Mouse (Mus musculus) ES-Bruce4 (cell line): Measurements from ENCODE around the gene Slc18a2. TPM values are rescaled to one million over a fixed set of nuclear protein-coding genes. Genes with fewer than 3 reads are reported as not detected.

Source experiments
- H3K27ac ChIP-seq: 2 replicates; pipeline ENCODE4 v1.5.1; 2012; ENCODE audit warnings: low read length, inconsistent platforms; ENCODE audit not compliant: insufficient read depth
- H3K27me3 ChIP-seq: 2 replicates; pipeline ENCODE4 v1.6.1; 2012; ENCODE audit warnings: mild to moderate bottlenecking, low read length, inconsistent platforms; ENCODE audit not compliant: control insufficient read depth, poor library complexity, insufficient read depth, severe bottlenecking
- H3K36me3 ChIP-seq: 2 replicates; pipeline ENCODE4 v1.6.1; 2012; ENCODE audit warnings: inconsistent platforms, mild to moderate bottlenecking, low read length, moderate library complexity; ENCODE audit not compliant: control insufficient read depth, poor library complexity, insufficient read depth, severe bottlenecking
- H3K4me1 ChIP-seq: one replicate; pipeline ENCODE4 v1.8.1; 2011; ENCODE audit warnings: low read length; ENCODE audit not compliant: control insufficient read depth, insufficient read depth
- H3K4me3 ChIP-seq: 2 replicates; pipeline ENCODE4 v1.5.1; 2011; ENCODE audit warnings: low read depth, mild to moderate bottlenecking, low read length
- H3K9ac ChIP-seq: 2 replicates; pipeline ENCODE4 v1.6.1; 2012; ENCODE audit warnings: low read depth, mild to moderate bottlenecking, inconsistent platforms; ENCODE audit not compliant: poor library complexity, severe bottlenecking
- H3K9me3 ChIP-seq: replicated peaks from 2 replicates; pipeline ENCODE4 v1.6.1; 2012; ENCODE audit warnings: mild to moderate bottlenecking, low read length, inconsistent platforms; ENCODE audit not compliant: control insufficient read depth, poor library complexity, insufficient read depth, severe bottlenecking
- CTCF ChIP-seq: IDR thresholded peaks from one replicate; pipeline ENCODE4 v1.8.1; 2011; ENCODE audit warnings: low read depth, low read length
- EP300 ChIP-seq: IDR thresholded peaks from 2 replicates; pipeline ENCODE4 v1.6.1; 2011; ENCODE audit warnings: low read depth, low read length; ENCODE audit not compliant: insufficient read depth
- POLR2A ChIP-seq: IDR thresholded peaks from one replicate; pipeline ENCODE4 v1.8.1; 2011; ENCODE audit warnings: low read length; ENCODE audit not compliant: insufficient read depth
- polyA plus RNA-seq: library from polyadenylated mRNA; stranded (reverse); fragments of >200 nt; gene quantifications from 2 replicates; pipeline ENCODE4 v1.2.4, GENCODE M21; 2011; ENCODE audit warnings: low read depth; ENCODE audit not compliant: missing spikeins, insufficient read depth, insufficient read length

Slc18a2 gene
- polyA plus RNA-seq, 1 experiment, result not detected

- H3K4me3 ChIP-seq, result no peak overlapping the region
- TF ChIP-seq POLR2A (no peak), EP300 (no peak), CTCF (no peak)
- no peaks in the 10 kb centered on the region for H3K9me3 ChIP-seq
Measured at GRCm38 (mm10) chr19:59235001-59235400, 25.7 kb upstream of the Slc18a2 start.

DNA sequence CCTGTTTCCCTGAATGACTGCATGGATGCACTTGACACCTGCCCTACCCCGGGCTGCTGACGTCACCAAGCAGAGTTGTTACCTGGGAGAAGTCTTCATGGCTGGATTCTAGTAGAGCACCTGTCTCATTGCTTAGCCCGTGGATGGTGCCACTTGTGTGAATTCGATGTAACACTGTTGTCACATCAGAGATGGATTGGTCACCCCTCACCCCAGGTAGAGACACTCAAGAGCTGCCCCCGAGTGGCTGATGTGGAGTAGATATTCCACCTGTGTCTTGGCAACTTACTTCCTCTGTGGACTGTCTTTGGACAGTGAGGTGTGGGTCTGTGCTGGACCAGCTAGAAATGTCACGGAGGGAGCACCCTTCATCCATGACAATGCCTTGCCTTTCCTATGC, 24.6 kb upstream of the Slc18a2 start:
- no peaks in the 10 kb centered on the region for H3K36me3 ChIP-seq
- H3K27me3 ChIP-seq, result no peaks in the 10 kb centered on the region
- H3K27ac ChIP-seq, result no peak overlapping the region
- H3K9ac ChIP-seq, result no peak overlapping the region
- H3K4me1 ChIP-seq, result peaks cover 4% of the 10 kb centered on the region
- H3K9me3 ChIP-seq, result no peaks in the 10 kb centered on the region
- H3K4me3 ChIP-seq, result no peak overlapping the region
- no peak for TF ChIP-seq POLR2A
- TF ChIP-seq CTCF, result no peak
- TF ChIP-seq EP300, result no peak

More at GRCm38 (mm10) chr19:59235001-59235400, 25.7 kb upstream of the Slc18a2 start:
- no peak overlapping the region for H3K27ac ChIP-seq
- no peaks in the 10 kb centered on the region for H3K27me3 ChIP-seq
- peaks cover 4% of the 10 kb centered on the region for H3K4me1 ChIP-seq
- H3K9ac ChIP-seq, result no peak overlapping the region
- H3K36me3 ChIP-seq, result no peaks in the 10 kb centered on the region

DNA sequence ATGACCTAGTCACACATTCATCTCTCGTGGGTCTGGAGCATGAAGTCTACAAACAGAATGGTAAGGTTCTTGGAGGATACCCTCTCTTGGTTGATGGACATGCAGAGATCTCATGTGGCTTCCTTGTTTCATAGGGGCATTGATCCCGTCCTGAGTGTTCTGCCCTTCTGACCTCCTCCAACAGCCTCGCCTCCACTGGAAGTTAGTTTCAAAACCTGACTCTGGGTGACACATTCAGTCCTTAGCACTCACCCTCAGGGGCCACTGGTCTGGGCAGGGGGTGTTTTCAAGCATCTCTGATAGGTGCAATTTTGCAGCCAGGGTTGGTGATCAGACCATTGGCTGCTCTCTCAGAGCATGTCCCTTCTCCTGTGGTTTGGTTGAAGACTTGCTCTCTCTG, 22.1 kb upstream of the Slc18a2 start:
- H3K9me3 ChIP-seq, result no peaks in the 10 kb centered on the region
- TF ChIP-seq POLR2A, result no peak
- no peak for TF ChIP-seq CTCF
- TF ChIP-seq EP300, result no peak

GRCm38 (mm10) chr19:59239124-59239817, 21.4 kb upstream of the Slc18a2 start:
- H3K36me3 ChIP-seq, result no peaks in the 10 kb centered on the region
- peak; percentile 100 for TF ChIP-seq CTCF
- 0 out of 2 replicates have a peak, but pooled peaks have one; percentile 21 for TF ChIP-seq EP300
- no peak for TF ChIP-seq POLR2A
- H3K9me3 ChIP-seq, result no peaks in the 10 kb centered on the region
- H3K27me3 ChIP-seq, result no peaks in the 10 kb centered on the region
- H3K9ac ChIP-seq, result no peak overlapping the region
- no peak overlapping the region for H3K4me3 ChIP-seq
- no peak overlapping the region for H3K27ac ChIP-seq
- peaks cover 4% of the 10 kb centered on the region for H3K4me1 ChIP-seq

More for the DNA sequence above, 22.1 kb upstream of the Slc18a2 start:
- H3K4me3 ChIP-seq, result no peak overlapping the region
- no peaks in the 10 kb centered on the region for H3K36me3 ChIP-seq
- H3K27me3 ChIP-seq, result no peaks in the 10 kb centered on the region
- no peak overlapping the region for H3K9ac ChIP-seq
- no peak overlapping the region for H3K27ac ChIP-seq
- peaks cover 4% of the 10 kb centered on the region for H3K4me1 ChIP-seq

GRCm38 (mm10) chr19:59241987-59242386, 18.7 kb upstream of the Slc18a2 start:
- Histone ChIP-seq H3K27me3 (no peaks in the 10 kb centered on the region), H3K27ac (no peak overlapping the region), H3K36me3 (no peaks in the 10 kb centered on the region), H3K4me1 (no peaks in the 10 kb centered on the region), H3K9me3 (no peaks in the 10 kb centered on the region), H3K4me3 (no peak overlapping the region), H3K9ac (no peak overlapping the region)
- TF ChIP-seq EP300 (no peak), CTCF (no peak)

GRCm38 (mm10) chr19:59243057-59243456, 17.6 kb upstream of the Slc18a2 start:
- Histone ChIP-seq H3K4me3 (no peak overlapping the region), H3K36me3 (no peaks in the 10 kb centered on the region), H3K27ac (no peak overlapping the region), H3K9ac (no peak overlapping the region), H3K9me3 (no peaks in the 10 kb centered on the region), H3K4me1 (no peaks in the 10 kb centered on the region), H3K27me3 (no peaks in the 10 kb centered on the region)
- TF ChIP-seq POLR2A (no peak), EP300 (no peak), CTCF (no peak)
